Mouse (Mus musculus): ENCODE results near the gene Trappc6a. TPM values are rescaled to one million over a fixed set of nuclear protein-coding genes. Genes with fewer than 3 reads are reported as not detected.

Trappc6a gene
- total RNA-seq, 2 experiments from 2014 or later = 35.6 to 35.9 TPM

- DNase-seq (ENCODE audit: low spot score) = no peak
- intact Hi-C loops (cut with DNase I) = no loop called here
These were observed 9.6 kb downstream of the Trappc6a start, which contains the start of gene Nkpd1 for GRCm38 (mm10) chr7:19517652-19518365. Gene Nkpd1, plus strand, starts transcription at chr7:19517838.

- intact Hi-C loops (cut with DNase I) = no loop called here
- no peak for DNase-seq (ENCODE audit: low spot score)
These were observed 11.8 kb downstream of the Trappc6a start for GRCm38 (mm10) chr7:19520032-19520431.

- intact Hi-C loops (cut with DNase I) = no loop called here
- no peak for DNase-seq (ENCODE audit: low spot score)
These were observed 15.0 kb downstream of the Trappc6a start for GRCm38 (mm10) chr7:19523017-19523756.

- DNase-seq (ENCODE audit: low spot score) = no peak
- intact Hi-C loops (cut with DNase I) = no loop called here
These were observed 15.7 kb downstream of the Trappc6a start for GRCm38 (mm10) chr7:19523757-19524419.

GRCm38 (mm10) chr7:19524420-19525104 is 16.4 kb downstream of the Trappc6a start:
- intact Hi-C loops (cut with DNase I) = no loop called here
- no peak for DNase-seq (ENCODE audit: low spot score)

GRCm38 (mm10) chr7:19525105-19525481 is 16.9 kb downstream of the Trappc6a start:
- DNase-seq (ENCODE audit: low spot score) = no peak
- intact Hi-C loops (cut with DNase I) = no loop called here

- no peak for DNase-seq (ENCODE audit: low spot score)
- intact Hi-C loops (cut with DNase I) = no loop called here
These were observed 22.9 kb downstream of the Trappc6a start for GRCm38 (mm10) chr7:19531077-19531476.

GRCm38 (mm10) chr7:19532240-19532639 is 24.0 kb downstream of the Trappc6a start:
- DNase-seq (ENCODE audit: low spot score) = no peak
- intact Hi-C loops (cut with DNase I) = no loop called here

GRCm38 (mm10) chr7:19534676-19535075 is 26.5 kb downstream of the Trappc6a start:
- DNase-seq (ENCODE audit: low spot score) = no peak
- intact Hi-C loops (cut with DNase I) = no loop called here

GRCm38 (mm10) chr7:19540771-19541566 is 32.8 kb downstream of the Trappc6a start:
- no peak for DNase-seq (ENCODE audit: low spot score)
- intact Hi-C loops (cut with DNase I) = no loop called here

- intact Hi-C loops (cut with DNase I) = no loop called here
- DNase-seq (ENCODE audit: low spot score) = no peak
These were observed 33.5 kb downstream of the Trappc6a start for GRCm38 (mm10) chr7:19541681-19542154.

GRCm38 (mm10) chr7:19542155-19542691 is 34.0 kb downstream of the Trappc6a start:
- DNase-seq (ENCODE audit: low spot score) = no peak
- intact Hi-C loops (cut with DNase I) = no loop called here

- no peak for DNase-seq (ENCODE audit: low spot score)
- intact Hi-C loops (cut with DNase I) = no loop called here
These were observed 35.4 kb downstream of the Trappc6a start for GRCm38 (mm10) chr7:19543584-19543983.

- intact Hi-C loops (cut with DNase I) = no loop called here
- no peak for DNase-seq (ENCODE audit: low spot score)
These were observed 37.8 kb downstream of the Trappc6a start for GRCm38 (mm10) chr7:19546007-19546406.

GRCm38 (mm10) chr7:19547344-19547969 is 39.3 kb downstream of the Trappc6a start:
- intact Hi-C loops (cut with DNase I) = no loop called here
- DNase-seq (ENCODE audit: low spot score) = no peak

- no peak for DNase-seq (ENCODE audit: low spot score)
- intact Hi-C loops (cut with DNase I) = no loop called here
These were observed 41.2 kb downstream of the Trappc6a start for GRCm38 (mm10) chr7:19549394-19549793.

- DNase-seq (ENCODE audit: low spot score) = no peak
- intact Hi-C loops (cut with DNase I) = no loop called here
These were observed 43.4 kb downstream of the Trappc6a start for GRCm38 (mm10) chr7:19551634-19552033.

GRCm38 (mm10) chr7:19552443-19552842 is 44.2 kb downstream of the Trappc6a start:
- DNase-seq (ENCODE audit: low spot score) = no peak
- intact Hi-C loops (cut with DNase I) = no loop called here

- DNase-seq (ENCODE audit: low spot score) = no peak
- intact Hi-C loops (cut with DNase I) = no loop called here
These were observed 46.0 kb downstream of the Trappc6a start for GRCm38 (mm10) chr7:19554168-19554567.

Data from heart, postnatal 25 days (tissue).